Mouse (Mus musculus): Measurements from ENCODE around the gene Nploc4. TPM values are rescaled to one million over a fixed set of nuclear protein-coding genes. Genes with fewer than 3 reads are reported as not detected.

Gene Nploc4
- total and polyA plus RNA-seq, 2 experiments = 24.6 to 58.9 TPM

GRCm38 (mm10) chr11:120382509-120382908 lies 55.0 kb downstream of the Nploc4 start:
- Histone ChIP-seq H3K9ac (ENCODE audit: low read depth, low read length) (no peak overlapping the region), H3K4me1 (ENCODE audit: control insufficient read depth, insufficient read depth, low read length) (peaks cover 7% of the 10 kb centered on the region), H3K4me3 (ENCODE audit: insufficient read depth, low read depth, low read length) (no peak overlapping the region), H3K36me3 (ENCODE audit: control insufficient read depth, insufficient read depth, low read length) (peaks cover 47% of the 10 kb centered on the region), H3K27me3 (ENCODE audit: control insufficient read depth, insufficient read depth, low read length) (no peaks in the 10 kb centered on the region), H3K27ac (replicated peaks; ENCODE audit: insufficient read depth, low read depth, low read length) (no peak overlapping the region), H3K79me2 (ENCODE audit: control insufficient read depth, insufficient read depth, low read length) (no peaks in the 10 kb centered on the region)
- no peak for DNase-seq (ENCODE audit: extremely low read depth, low read depth, low spot score)
- no peak for TF ChIP-seq POLR2A (IDR thresholded peaks at IDR 0.05; ENCODE audit: extremely low read depth, insufficient read depth, low read length)
- no peak for TF ChIP-seq CTCF (IDR thresholded peaks at IDR 0.05; ENCODE audit: low read depth, low read length)
- WGBS = 94% methylated on average over 9 of the region's 9 CpGs

- H3K9ac ChIP-seq (ENCODE audit: low read depth, low read length) = no peak overlapping the region
- DNase-seq (ENCODE audit: extremely low read depth, low read depth, low spot score) = no peak
- no peaks in the 10 kb centered on the region for H3K27me3 ChIP-seq (ENCODE audit: control insufficient read depth, insufficient read depth, low read length)
- peaks cover 7% of the 10 kb centered on the region for H3K4me1 ChIP-seq (ENCODE audit: control insufficient read depth, insufficient read depth, low read length)
- H3K36me3 ChIP-seq (ENCODE audit: control insufficient read depth, insufficient read depth, low read length) = peaks cover 42% of the 10 kb centered on the region
- TF ChIP-seq CTCF (IDR thresholded peaks at IDR 0.05; ENCODE audit: low read depth, low read length) (no peak), POLR2A (IDR thresholded peaks at IDR 0.05; ENCODE audit: extremely low read depth, insufficient read depth, low read length) (no peak)
- no peak overlapping the region for H3K27ac ChIP-seq (replicated peaks; ENCODE audit: insufficient read depth, low read depth, low read length)
- H3K79me2 ChIP-seq (ENCODE audit: control insufficient read depth, insufficient read depth, low read length) = no peaks in the 10 kb centered on the region
- no peak overlapping the region for H3K4me3 ChIP-seq (ENCODE audit: insufficient read depth, low read depth, low read length)
- WGBS = 71% methylated on average over 4 of the region's 4 CpGs
These were observed 56.4 kb downstream of the Nploc4 start for GRCm38 (mm10) chr11:120381157-120381556.

- DNase-seq (ENCODE audit: extremely low read depth, low read depth, low spot score) = no peak
- H3K79me2 ChIP-seq (ENCODE audit: control insufficient read depth, insufficient read depth, low read length) = no peaks in the 10 kb centered on the region
- H3K27ac ChIP-seq (replicated peaks; ENCODE audit: insufficient read depth, low read depth, low read length) = no peak overlapping the region
- no peak overlapping the region for H3K4me3 ChIP-seq (ENCODE audit: insufficient read depth, low read depth, low read length)
- 96% methylated on average over 3 of the region's 3 CpGs for WGBS
- peaks cover 33% of the 10 kb centered on the region for H3K36me3 ChIP-seq (ENCODE audit: control insufficient read depth, insufficient read depth, low read length)
- TF ChIP-seq POLR2A (IDR thresholded peaks at IDR 0.05; ENCODE audit: extremely low read depth, insufficient read depth, low read length) (no peak), CTCF (IDR thresholded peaks at IDR 0.05; ENCODE audit: low read depth, low read length) (no peak)
- H3K9ac ChIP-seq (ENCODE audit: low read depth, low read length) = no peak overlapping the region
- H3K27me3 ChIP-seq (ENCODE audit: control insufficient read depth, insufficient read depth, low read length) = no peaks in the 10 kb centered on the region
- peaks cover 7% of the 10 kb centered on the region for H3K4me1 ChIP-seq (ENCODE audit: control insufficient read depth, insufficient read depth, low read length)
These were observed 57.2 kb downstream of the Nploc4 start for GRCm38 (mm10) chr11:120380271-120380670.

GRCm38 (mm10) chr11:120378611-120379540 lies 58.6 kb downstream of the Nploc4 start, which contains the start of gene Faap100:
Faap100 (minus strand) TSS chr11:120378764.
- TF ChIP-seq CTCF (IDR thresholded peaks at IDR 0.05; ENCODE audit: low read depth, low read length) = peak; percentile 80
- TF ChIP-seq POLR2A (IDR thresholded peaks at IDR 0.05; ENCODE audit: extremely low read depth, insufficient read depth, low read length) = no peak
- Histone ChIP-seq H3K27ac (replicated peaks; ENCODE audit: insufficient read depth, low read depth, low read length) (peak within 1 kb of the TSS; percentile 77), H3K9ac (ENCODE audit: low read depth, low read length) (peak within 1 kb of the TSS; percentile 71), H3K36me3 (ENCODE audit: control insufficient read depth, insufficient read depth, low read length) (peaks cover 21% of the 10 kb centered on the region), H3K79me2 (ENCODE audit: control insufficient read depth, insufficient read depth, low read length) (no peaks in the 10 kb centered on the region), H3K4me1 (ENCODE audit: control insufficient read depth, insufficient read depth, low read length) (peaks cover 7% of the 10 kb centered on the region), H3K27me3 (ENCODE audit: control insufficient read depth, insufficient read depth, low read length) (no peaks in the 10 kb centered on the region), H3K4me3 (ENCODE audit: insufficient read depth, low read depth, low read length) (peak within 1 kb of the TSS; percentile 89)
- peak; percentile 91 for DNase-seq (ENCODE audit: extremely low read depth, low read depth, low spot score)
- 9% methylated on average over 54 of the region's 54 CpGs for WGBS

- 4% methylated on average over 40 of the region's 40 CpGs for WGBS
- H3K4me3 ChIP-seq (ENCODE audit: insufficient read depth, low read depth, low read length) = peak overlapping the region; percentile 89
- TF ChIP-seq POLR2A (IDR thresholded peaks at IDR 0.05; ENCODE audit: extremely low read depth, insufficient read depth, low read length) (no peak), CTCF (IDR thresholded peaks at IDR 0.05; ENCODE audit: low read depth, low read length) (no peak)
- H3K36me3 ChIP-seq (ENCODE audit: control insufficient read depth, insufficient read depth, low read length) = peaks cover 17% of the 10 kb centered on the region
- peak overlapping the region; percentile 71 for H3K9ac ChIP-seq (ENCODE audit: low read depth, low read length)
- H3K4me1 ChIP-seq (ENCODE audit: control insufficient read depth, insufficient read depth, low read length) = peaks cover 7% of the 10 kb centered on the region
- DNase-seq (ENCODE audit: extremely low read depth, low read depth, low spot score) = peak; percentile 63
- H3K79me2 ChIP-seq (ENCODE audit: control insufficient read depth, insufficient read depth, low read length) = no peaks in the 10 kb centered on the region
- no peaks in the 10 kb centered on the region for H3K27me3 ChIP-seq (ENCODE audit: control insufficient read depth, insufficient read depth, low read length)
- H3K27ac ChIP-seq (replicated peaks; ENCODE audit: insufficient read depth, low read depth, low read length) = peak overlapping the region; percentile 77
These were observed 59.4 kb downstream of the Nploc4 start for GRCm38 (mm10) chr11:120378031-120378610.
